Mouse (Mus musculus) c-Kit-positive CD71-positive TER-119-negative erythroid progenitor cells, embryonic 14.5 days (primary cell): Measurements from ENCODE around the gene Rin3.
"Not testable (repeated sequence)": the region's sequence is repeated elsewhere in the genome, so short reads cannot be mapped to it uniquely, and the experiment has no call there.

Experiments
- DNase-seq: peaks from one replicate; pipeline ENCODE4 v3.0.0-alpha.2; 2013; ENCODE audit warnings: low read depth

The Rin3 gene

GRCm38 (mm10) chr12:102282763-102283482 lies at the start of gene Rin3:
Gene Rin3 (plus strand): TSS chr12:102283048.
- DNase-seq = no peak

- no peak for DNase-seq
Measured at GRCm38 (mm10) chr12:102235551-102235950, 47.3 kb upstream of the Rin3 start.

- no peak for DNase-seq
Measured at GRCm38 (mm10) chr12:102236317-102236716, 46.5 kb upstream of the Rin3 start.

GRCm38 (mm10) chr12:102242076-102242722 lies 40.6 kb upstream of the Rin3 start:
- no peak for DNase-seq

DNA sequence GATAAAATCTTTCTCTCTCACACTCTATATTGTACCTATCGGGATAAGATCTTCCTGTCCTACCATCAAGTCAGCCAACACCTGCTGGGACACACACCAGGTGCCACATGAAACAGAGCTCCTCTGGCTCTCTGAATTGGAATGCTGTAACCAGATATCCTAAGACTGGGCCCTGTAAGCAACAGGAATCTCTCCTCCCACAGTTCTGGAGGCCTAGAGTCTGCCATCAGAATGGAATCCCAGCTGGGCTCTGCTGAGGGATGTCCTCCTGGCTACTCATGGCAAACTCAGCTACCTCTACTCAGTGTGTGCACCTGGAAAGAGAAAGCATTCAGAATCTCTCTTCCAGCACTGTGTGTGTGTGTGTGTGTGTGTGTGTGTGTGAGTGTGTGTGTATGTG lies 38.9 kb upstream of the Rin3 start:
- DNase-seq = no peak

DNA sequence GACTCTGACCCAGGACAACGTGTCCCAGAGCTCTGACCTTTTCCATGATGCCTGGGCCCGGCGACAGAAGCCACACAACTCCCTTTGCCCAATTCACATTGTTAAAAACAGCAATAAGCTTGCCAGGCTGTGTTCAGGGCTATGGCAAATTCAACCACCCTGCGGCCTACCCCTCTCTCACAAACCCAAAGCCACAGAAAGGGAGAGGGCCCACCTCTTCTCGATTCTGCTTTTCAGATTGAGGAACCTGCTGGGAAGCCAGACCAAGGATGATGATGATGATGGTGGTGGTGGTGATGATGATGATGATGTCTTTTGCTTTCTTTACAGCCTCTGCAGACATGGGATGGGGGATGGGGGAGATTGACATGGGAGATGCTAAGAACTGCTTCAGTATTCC lies 36.6 kb upstream of the Rin3 start:
- no peak for DNase-seq

- no peak for DNase-seq
Measured at GRCm38 (mm10) chr12:102248104-102248503, 34.7 kb upstream of the Rin3 start.

DNA sequence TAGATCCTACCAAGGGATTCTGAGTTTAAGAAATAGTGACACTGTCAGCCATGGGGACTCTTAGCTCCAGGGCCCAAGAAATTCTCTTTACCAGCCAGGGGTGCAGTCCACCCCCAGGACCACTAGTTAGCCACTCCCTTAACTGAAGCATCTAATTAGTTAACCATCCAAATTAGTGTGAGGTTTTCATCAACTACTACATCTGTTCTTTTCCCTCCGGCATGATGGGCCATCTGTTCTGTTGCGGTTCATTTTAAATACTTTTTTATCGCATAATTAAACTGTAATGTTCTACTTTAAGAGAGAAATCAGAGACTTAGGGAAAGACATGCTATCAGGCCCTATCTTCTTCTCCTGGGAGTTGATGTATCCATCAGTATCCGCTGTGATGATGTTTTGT lies 32.5 kb upstream of the Rin3 start:
- DNase-seq = no peak

DNA sequence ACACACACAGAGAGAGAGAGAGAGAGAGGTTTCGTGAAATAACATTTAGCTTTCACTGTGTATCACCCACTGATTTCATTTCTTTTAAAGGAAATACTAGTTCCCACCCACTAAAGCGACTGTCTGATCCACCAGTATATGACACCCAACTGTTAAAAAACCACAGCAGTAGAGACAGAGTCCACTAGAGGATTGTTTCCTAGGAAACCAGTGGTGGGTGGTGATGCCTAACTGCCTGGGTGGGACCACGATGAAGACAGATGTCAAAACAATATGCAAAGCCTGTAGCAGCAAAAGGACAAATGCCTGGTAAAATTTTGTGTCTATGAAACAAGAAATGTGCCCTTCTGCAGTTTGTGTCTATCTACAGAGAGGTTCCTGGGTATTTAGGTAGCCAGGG lies 31.8 kb upstream of the Rin3 start:
- DNase-seq = no peak

GRCm38 (mm10) chr12:102251985-102252384 lies 30.9 kb upstream of the Rin3 start:
- no peak for DNase-seq

DNA sequence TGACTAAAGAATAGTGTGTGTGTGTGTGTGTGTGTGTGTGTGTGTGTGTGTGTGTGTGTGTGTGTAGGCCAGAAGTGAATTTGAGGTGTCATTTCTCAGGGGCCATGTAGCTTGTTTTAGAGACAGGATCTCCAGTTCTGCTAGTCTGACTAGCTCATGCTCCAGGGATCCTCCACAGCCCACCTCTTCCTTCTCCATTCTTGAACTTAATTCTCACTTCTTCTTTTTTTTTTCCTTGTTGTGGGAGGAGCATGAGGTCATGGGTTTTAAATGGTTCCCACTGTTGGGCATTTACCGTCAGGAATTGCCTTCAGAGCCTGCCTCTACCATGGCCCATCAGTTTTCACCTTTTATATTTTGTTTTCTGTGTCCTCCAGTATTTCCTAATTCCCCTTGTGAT lies 30.3 kb upstream of the Rin3 start:
- DNase-seq = no peak

- DNase-seq = no peak
Measured at GRCm38 (mm10) chr12:102255012-102255411, 27.8 kb upstream of the Rin3 start.

DNA sequence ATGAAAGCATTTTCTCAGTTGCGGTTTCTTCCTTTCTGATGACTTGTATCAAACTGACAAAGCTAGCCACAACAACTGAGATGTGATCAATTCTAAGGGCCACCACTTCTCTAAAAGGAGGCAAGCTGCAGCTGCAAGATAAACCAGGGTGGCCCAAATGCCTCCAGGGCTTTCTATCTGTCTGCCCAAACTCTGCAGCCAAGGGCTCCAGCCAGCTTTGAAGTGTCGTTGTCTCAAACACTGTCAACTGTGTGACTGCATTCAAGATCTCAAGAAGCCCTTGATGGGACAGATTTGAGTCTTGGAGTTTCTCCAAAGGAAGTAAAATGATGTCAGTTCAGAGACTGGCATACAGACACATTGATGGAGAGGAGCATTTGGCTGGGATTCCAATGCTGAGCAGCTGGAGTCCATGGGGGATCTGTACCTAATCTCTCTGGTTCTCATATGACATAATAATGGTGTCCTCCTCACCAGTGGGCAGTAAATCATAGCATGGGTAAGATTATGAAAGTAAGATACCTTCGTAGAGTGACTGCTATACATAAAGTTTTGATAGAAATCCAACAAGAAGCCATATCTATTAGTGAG lies 24.2 kb upstream of the Rin3 start:
- peak; percentile 6 for DNase-seq

GRCm38 (mm10) chr12:102261933-102262396 lies 20.9 kb upstream of the Rin3 start:
- no peak for DNase-seq

DNA sequence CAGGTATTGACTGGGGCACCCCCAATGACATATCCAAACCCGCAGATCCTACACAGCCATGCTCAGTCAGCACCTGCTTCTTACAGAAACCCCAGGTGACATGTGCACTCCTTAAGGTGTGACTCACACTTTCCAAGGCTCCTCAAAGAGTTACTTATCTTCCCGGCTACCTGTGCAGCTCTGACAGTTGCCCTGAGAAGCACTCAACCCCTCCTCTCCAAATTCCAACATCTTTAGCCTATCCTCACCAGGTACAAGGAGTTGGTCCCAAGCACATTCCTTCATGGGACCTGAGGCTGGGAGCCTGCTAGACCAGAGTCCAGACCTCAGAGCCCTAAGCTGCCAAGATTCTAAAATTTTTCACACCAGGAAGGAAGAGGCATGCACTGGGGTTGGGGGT lies 20.0 kb upstream of the Rin3 start:
- no peak for DNase-seq

DNA sequence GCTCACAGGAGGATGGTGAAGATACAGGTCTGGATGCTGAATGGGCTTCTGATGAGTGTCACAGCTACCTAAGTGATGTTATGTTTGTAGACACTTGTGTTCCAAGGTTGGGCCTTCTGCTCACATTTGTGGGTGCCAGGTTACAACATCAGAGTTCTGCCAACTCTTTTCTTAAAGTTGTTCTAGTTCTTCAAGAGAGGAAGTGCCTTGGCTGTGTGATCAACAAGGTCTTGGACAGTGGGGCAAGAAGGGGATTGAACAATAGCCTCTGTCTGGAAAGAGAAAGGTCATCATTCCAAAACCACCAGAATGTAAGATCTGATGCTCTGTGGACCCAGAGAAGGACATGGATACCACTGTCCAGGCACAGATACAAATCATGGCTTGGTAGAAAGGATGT lies 19.6 kb upstream of the Rin3 start:
- no peak for DNase-seq

GRCm38 (mm10) chr12:102266433-102266832 lies 16.4 kb upstream of the Rin3 start:
- DNase-seq = no peak

- DNase-seq = no peak
Measured at GRCm38 (mm10) chr12:102269144-102269543, 13.7 kb upstream of the Rin3 start.

DNA sequence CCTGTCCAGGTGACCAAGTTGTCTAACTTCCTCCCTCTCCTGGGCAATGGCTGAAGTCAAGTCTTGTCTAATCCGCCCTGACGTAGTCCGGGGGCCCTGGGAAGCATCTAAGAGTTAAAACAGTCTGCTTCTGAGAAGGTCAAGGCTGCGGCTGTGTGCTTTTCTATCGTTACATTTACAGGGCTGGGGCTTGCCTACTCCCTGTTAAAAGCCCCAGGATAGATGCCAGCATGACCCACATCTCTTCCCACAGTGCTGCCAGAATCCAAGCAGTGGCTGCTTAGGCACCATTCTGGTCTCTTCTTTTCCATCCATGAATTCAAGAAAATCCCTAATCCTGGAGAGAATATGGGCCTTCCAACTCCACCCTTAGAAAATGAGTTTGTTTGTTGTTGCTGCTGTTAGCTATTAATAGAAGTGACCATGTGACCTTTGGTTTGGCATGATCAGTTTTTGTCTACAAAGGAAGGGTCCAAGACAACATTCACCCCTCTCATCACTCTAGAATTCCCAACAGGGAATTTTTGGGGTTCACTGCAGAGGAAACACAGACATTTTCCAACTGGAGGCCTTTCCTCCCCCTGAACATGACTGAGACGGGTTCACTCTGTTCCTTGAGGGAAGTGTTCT lies 12.0 kb upstream of the Rin3 start:
- no peak for DNase-seq

- DNase-seq = no peak
Measured at GRCm38 (mm10) chr12:102271447-102271846, 11.4 kb upstream of the Rin3 start.

GRCm38 (mm10) chr12:102275833-102276443 lies 6.9 kb upstream of the Rin3 start:
- no peak for DNase-seq

GRCm38 (mm10) chr12:102280290-102280689 lies 2.6 kb upstream of the Rin3 start:
- not testable (repeated sequence) for DNase-seq
